Mouse (Mus musculus): Measurements from ENCODE around the gene Il4ra. TPM values are rescaled to one million over a fixed set of nuclear protein-coding genes. Genes with fewer than 3 reads are reported as not detected.

Gene Il4ra
- polyA plus RNA-seq, 1 experiment: 22.7 TPM

DNA sequence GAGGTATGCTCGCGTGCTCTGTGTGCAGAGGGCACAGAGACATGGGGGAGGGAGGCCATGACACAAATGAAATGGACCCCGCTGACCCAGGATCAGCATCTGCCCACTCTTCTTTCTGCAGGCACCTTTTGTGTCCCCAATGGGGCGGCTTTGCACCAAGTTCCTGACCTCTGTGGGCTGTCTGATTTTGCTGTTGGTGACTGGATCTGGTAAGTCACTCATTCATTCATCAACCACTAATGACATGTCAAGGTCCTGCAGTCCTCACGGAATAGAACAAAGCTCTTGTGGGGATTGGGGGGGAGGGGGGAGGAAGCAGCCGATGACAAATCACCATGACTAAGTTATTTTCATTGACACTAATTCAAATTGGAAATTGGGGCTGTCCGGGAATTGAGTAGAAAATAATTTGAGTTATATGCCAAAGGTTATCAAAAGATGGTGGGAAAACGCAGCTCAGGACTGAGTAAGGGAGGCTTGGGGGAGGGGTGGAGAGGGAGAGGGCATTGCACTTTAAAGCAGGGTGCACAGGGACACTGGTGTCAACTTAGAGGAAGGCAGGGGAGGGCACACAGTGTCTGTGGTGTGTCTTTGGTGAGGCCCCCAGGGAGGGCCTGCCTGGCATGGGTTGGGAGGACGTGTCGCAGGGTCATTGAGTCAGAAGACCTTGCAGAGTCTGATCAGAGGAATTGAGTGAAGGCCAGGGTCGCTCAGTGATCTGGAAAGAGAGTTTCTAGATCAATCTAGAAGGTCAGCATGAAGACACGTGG, 13.8 kb downstream of the Il4ra start:
- H3ac ChIP-seq (ENCODE audit: control insufficient read depth, insufficient read length, low read depth): no peak overlapping the region
- TF ChIP-seq USF1 (IDR thresholded peaks at IDR 0.05; ENCODE audit: low read depth) (no peak), MYOD1 (IDR thresholded peaks at IDR 0.05; ENCODE audit: control insufficient read depth, insufficient read length, low read depth) (peak; percentile 36), MYOG (IDR thresholded peaks at IDR 0.05; ENCODE audit: control insufficient read depth, extremely low read depth, insufficient read length) (no peak), FOSL1 (IDR thresholded peaks at IDR 0.05; ENCODE audit: insufficient read depth, low read length, poor library complexity, severe bottlenecking) (peak; percentile 40), CEBPB (IDR thresholded peaks at IDR 0.05; ENCODE audit: low read depth) (no peak), MAX (IDR thresholded peaks at IDR 0.05) (no peak), CTCF (IDR thresholded peaks at IDR 0.05; ENCODE audit: control insufficient read depth, insufficient read depth, insufficient read length) (no peak)
- peaks cover 44% of the 10 kb centered on the region for H3K36me3 ChIP-seq (ENCODE audit: control insufficient read depth, insufficient read depth)
- H3K4me3 ChIP-seq (ENCODE audit: insufficient read depth, poor library complexity, severe bottlenecking): no peak overlapping the region
- peaks cover 13% of the 10 kb centered on the region for H3K79me3 ChIP-seq (ENCODE audit: low read depth)
- peaks cover 25% of the 10 kb centered on the region for H3K79me2 ChIP-seq (ENCODE audit: control insufficient read depth, insufficient read depth)
- no peaks in the 10 kb centered on the region for H3K27me3 ChIP-seq (ENCODE audit: control insufficient read depth, insufficient read depth, insufficient read length)

DNA sequence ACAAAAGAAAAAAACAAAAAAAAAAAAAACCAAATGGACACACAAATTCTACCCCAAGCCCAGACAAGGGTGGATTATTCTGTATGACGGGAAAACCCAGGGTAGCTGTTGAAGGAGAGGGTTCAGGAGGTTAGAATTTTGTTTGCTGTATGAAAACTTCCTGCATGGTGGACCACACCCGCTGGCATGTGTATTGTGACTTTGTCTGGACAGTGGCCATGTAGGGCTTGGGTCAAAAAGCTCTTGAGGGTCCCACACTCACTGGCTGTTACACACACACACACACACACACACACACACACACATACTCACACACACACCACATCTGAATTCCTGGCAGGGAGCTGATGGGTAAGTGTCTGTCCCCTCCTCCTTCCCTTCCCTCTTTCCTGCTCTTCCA, 14.5 kb downstream of the Il4ra start:
- peaks cover 10% of the 10 kb centered on the region for H3K79me3 ChIP-seq (ENCODE audit: low read depth)
- H3K79me2 ChIP-seq (ENCODE audit: control insufficient read depth, insufficient read depth): peaks cover 18% of the 10 kb centered on the region
- peaks cover 51% of the 10 kb centered on the region for H3K36me3 ChIP-seq (ENCODE audit: control insufficient read depth, insufficient read depth)
- no peaks in the 10 kb centered on the region for H3K27me3 ChIP-seq (ENCODE audit: control insufficient read depth, insufficient read depth, insufficient read length)
- no peak for TF ChIP-seq CEBPB (IDR thresholded peaks at IDR 0.05; ENCODE audit: low read depth)
- TF ChIP-seq MYOG (IDR thresholded peaks at IDR 0.05; ENCODE audit: control insufficient read depth, extremely low read depth, insufficient read length): no peak
- no peak for TF ChIP-seq MAX (IDR thresholded peaks at IDR 0.05)
- no peak for TF ChIP-seq CTCF (IDR thresholded peaks at IDR 0.05; ENCODE audit: control insufficient read depth, insufficient read depth, insufficient read length)
- no peak for TF ChIP-seq FOSL1 (IDR thresholded peaks at IDR 0.05; ENCODE audit: insufficient read depth, low read length, poor library complexity, severe bottlenecking)
- TF ChIP-seq USF1 (IDR thresholded peaks at IDR 0.05; ENCODE audit: low read depth): no peak
- TF ChIP-seq MYOD1 (IDR thresholded peaks at IDR 0.05; ENCODE audit: control insufficient read depth, insufficient read length, low read depth): no peak
- H3K4me3 ChIP-seq (ENCODE audit: insufficient read depth, poor library complexity, severe bottlenecking): no peak overlapping the region
- no peak overlapping the region for H3ac ChIP-seq (ENCODE audit: control insufficient read depth, insufficient read length, low read depth)

GRCm38 (mm10) chr7:125568888-125569287, 17.0 kb downstream of the Il4ra start:
- Histone ChIP-seq H3K36me3 (ENCODE audit: control insufficient read depth, insufficient read depth) (peaks cover 72% of the 10 kb centered on the region), H3K27me3 (ENCODE audit: control insufficient read depth, insufficient read depth, insufficient read length) (no peaks in the 10 kb centered on the region), H3ac (ENCODE audit: control insufficient read depth, insufficient read length, low read depth) (no peak overlapping the region), H3K79me3 (ENCODE audit: low read depth) (no peaks in the 10 kb centered on the region), H3K4me3 (ENCODE audit: insufficient read depth, poor library complexity, severe bottlenecking) (no peak overlapping the region), H3K79me2 (ENCODE audit: control insufficient read depth, insufficient read depth) (no peaks in the 10 kb centered on the region)
- no peak for TF ChIP-seq FOSL1 (IDR thresholded peaks at IDR 0.05; ENCODE audit: insufficient read depth, low read length, poor library complexity, severe bottlenecking)

GRCm38 (mm10) chr7:125571891-125572290, 20.0 kb downstream of the Il4ra start:
- Histone ChIP-seq H3K36me3 (ENCODE audit: control insufficient read depth, insufficient read depth) (peaks cover 75% of the 10 kb centered on the region), H3K27me3 (ENCODE audit: control insufficient read depth, insufficient read depth, insufficient read length) (no peaks in the 10 kb centered on the region), H3ac (ENCODE audit: control insufficient read depth, insufficient read length, low read depth) (no peak overlapping the region), H3K79me3 (ENCODE audit: low read depth) (no peaks in the 10 kb centered on the region), H3K4me3 (ENCODE audit: insufficient read depth, poor library complexity, severe bottlenecking) (no peak overlapping the region), H3K79me2 (ENCODE audit: control insufficient read depth, insufficient read depth) (no peaks in the 10 kb centered on the region)
- no peak for TF ChIP-seq MYOG (IDR thresholded peaks at IDR 0.05; ENCODE audit: control insufficient read depth, extremely low read depth, insufficient read length)
- TF ChIP-seq CTCF (IDR thresholded peaks at IDR 0.05; ENCODE audit: control insufficient read depth, insufficient read depth, insufficient read length): no peak
- TF ChIP-seq USF1 (IDR thresholded peaks at IDR 0.05; ENCODE audit: low read depth): no peak
- TF ChIP-seq MAX (IDR thresholded peaks at IDR 0.05): no peak
- no peak for TF ChIP-seq CEBPB (IDR thresholded peaks at IDR 0.05; ENCODE audit: low read depth)
- TF ChIP-seq FOSL1 (IDR thresholded peaks at IDR 0.05; ENCODE audit: insufficient read depth, low read length, poor library complexity, severe bottlenecking): no peak
- TF ChIP-seq MYOD1 (IDR thresholded peaks at IDR 0.05; ENCODE audit: control insufficient read depth, insufficient read length, low read depth): no peak

GRCm38 (mm10) chr7:125572737-125573136, 20.8 kb downstream of the Il4ra start:
- Histone ChIP-seq H3K36me3 (ENCODE audit: control insufficient read depth, insufficient read depth) (peaks cover 78% of the 10 kb centered on the region), H3K79me2 (ENCODE audit: control insufficient read depth, insufficient read depth) (no peaks in the 10 kb centered on the region)

More at GRCm38 (mm10) chr7:125572737-125573136, 20.8 kb downstream of the Il4ra start:
- no peak overlapping the region for H3K4me3 ChIP-seq (ENCODE audit: insufficient read depth, poor library complexity, severe bottlenecking)
- H3ac ChIP-seq (ENCODE audit: control insufficient read depth, insufficient read length, low read depth): no peak overlapping the region
- TF ChIP-seq USF1 (IDR thresholded peaks at IDR 0.05; ENCODE audit: low read depth) (no peak), MYOG (IDR thresholded peaks at IDR 0.05; ENCODE audit: control insufficient read depth, extremely low read depth, insufficient read length) (no peak), CTCF (IDR thresholded peaks at IDR 0.05; ENCODE audit: control insufficient read depth, insufficient read depth, insufficient read length) (no peak), FOSL1 (IDR thresholded peaks at IDR 0.05; ENCODE audit: insufficient read depth, low read length, poor library complexity, severe bottlenecking) (no peak), CEBPB (IDR thresholded peaks at IDR 0.05; ENCODE audit: low read depth) (no peak), MAX (IDR thresholded peaks at IDR 0.05) (no peak), MYOD1 (IDR thresholded peaks at IDR 0.05; ENCODE audit: control insufficient read depth, insufficient read length, low read depth) (no peak)
- no peaks in the 10 kb centered on the region for H3K27me3 ChIP-seq (ENCODE audit: control insufficient read depth, insufficient read depth, insufficient read length)
- no peaks in the 10 kb centered on the region for H3K79me3 ChIP-seq (ENCODE audit: low read depth)
